Comparison of ENCODE assay signal across 11 mouse cellular contexts in the genomic region with DNA sequence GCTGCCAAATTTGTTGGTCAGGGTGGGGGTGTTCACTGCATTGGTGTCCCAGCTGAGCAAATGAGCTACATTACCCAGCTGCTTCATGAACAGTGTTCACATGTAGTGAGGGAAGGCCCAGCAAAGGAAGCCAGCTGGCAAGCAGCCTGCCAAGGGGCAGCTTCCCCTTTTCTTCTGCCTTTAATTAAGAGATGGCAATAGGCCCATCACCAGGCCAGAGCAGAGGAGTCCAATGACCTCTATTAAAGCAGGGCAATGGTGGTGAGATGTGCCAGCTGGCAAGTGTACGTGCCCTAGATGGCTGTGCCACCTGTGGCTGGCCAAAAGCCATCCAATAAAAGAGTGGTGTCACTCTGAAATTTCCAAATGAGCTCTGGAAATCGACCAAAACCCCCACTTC.
DNase-seq lines count a peak whose midpoint lies in the region; ATAC-seq lines count a peak whose summit lies in the region.
"Had no signal": no experiment of that assay in that cellular context is flagged by ENCODE, and none has a peak within 500 bp of the region (broad histone marks: within the 10 kb centered on the region; RNA-seq: fewer than 3 reads in every experiment).

No protein-coding gene starts in this region.

- H3K36me3 ChIP-seq in hindbrain, embryonic 13.5 days: no peaks in the 10 kb centered on the region
- H3K36me3 ChIP-seq: G1E; lung, embryonic 15.5 days had no signal

- H3K27ac ChIP-seq in hindbrain, embryonic 13.5 days: no peak overlapping the region
- H3K27ac ChIP-seq: lung, embryonic 15.5 days had no signal

- no peak overlapping the region for H3K9ac ChIP-seq in hindbrain, embryonic 13.5 days
- H3K9ac ChIP-seq: lung, embryonic 15.5 days had no signal

- H3K27me3 ChIP-seq in hindbrain, embryonic 13.5 days: no peaks in the 10 kb centered on the region
- H3K27me3 ChIP-seq: lung, embryonic 15.5 days had no signal

- no peak overlapping the region for H3K4me2 ChIP-seq in hindbrain, embryonic 13.5 days
- H3K4me2 ChIP-seq: lung, embryonic 15.5 days had no signal

- ATAC-seq in hindbrain, embryonic 13.5 days (ENCODE audit: low FRiP score): peak; percentile 94

- no peak overlapping the region for H3K4me3 ChIP-seq in hindbrain, embryonic 13.5 days
- H3K4me3 ChIP-seq: erythroblast, embryonic 14.5 days; lung, embryonic 15.5 days had no signal

- intact Hi-C loops in left cerebral cortex, postnatal 4 days (cut with DNase I): no loop called here

- H3K4me1 ChIP-seq in hindbrain, embryonic 13.5 days (replicated peaks): no peaks in the 10 kb centered on the region
- H3K4me1 ChIP-seq: lung, embryonic 15.5 days had no signal

- WGBS in hindbrain, embryonic 13.5 days: 51% methylated on average over 2 of the region's 2 CpGs

- DNase-seq in right cerebral cortex, adult 18-20 months: peak; percentile 14
- DNase-seq in right cerebral cortex, postnatal 25 days: no peak
- DNase-seq in left cerebral cortex, postnatal 4 days: peak; percentile 95
- DNase-seq in lung, postnatal 14 days: no peak
- DNase-seq in gastrocnemius, postnatal 4 days (ENCODE audit: low spot score in 2 of 2): no peak
- no peak for DNase-seq in thymus, postnatal 36 days
- DNase-seq: thymus, adult 18-20 months had no signal

- no peaks in the 10 kb centered on the region for H3K9me3 ChIP-seq in hindbrain, embryonic 13.5 days
- H3K9me3 ChIP-seq: lung, embryonic 15.5 days had no signal

Comparison
In these comparisons a context has a peak if more than half of its experiments do, and no peak if none do; other contexts are left out.
1. DNase-seq: peak in right cerebral cortex, adult 18-20 months (single experiment) and left cerebral cortex, postnatal 4 days (single experiment); none in right cerebral cortex, postnatal 25 days (single experiment), lung, postnatal 14 days (single experiment), gastrocnemius, postnatal 4 days (0 of 2) and thymus, postnatal 36 days (0 of 2).